In genomic region chr3:31149706-31150105, GRCm38 (mm10) we compare ENCODE assay signal across 7 mouse cellular contexts. TPM values are rescaled to one million over a fixed set of nuclear protein-coding genes. Genes with fewer than 3 reads are reported as not detected.
DNase-seq lines count a peak whose midpoint lies in the region; ATAC-seq and TF ChIP-seq lines count a peak whose summit lies in the region.

Gene Cldn11 (plus strand): TSS chr3:31149920.

- H3K4me1 ChIP-seq in forebrain, embryonic 10.5 days, result peaks cover 17% of the 10 kb centered on the region
- H3K4me1 ChIP-seq in intestine, postnatal 0 days (replicated peaks; ENCODE audit: control insufficient read depth, insufficient read depth, low read length), result no peaks in the 10 kb centered on the region
- H3K4me1 ChIP-seq in limb, embryonic 15.5 days, result peaks cover 21% of the 10 kb centered on the region
- no peaks in the 10 kb centered on the region for H3K4me1 ChIP-seq in midbrain, postnatal 0 days (ENCODE audit: insufficient read depth, low read length)

- no peaks in the 10 kb centered on the region for H3K36me3 ChIP-seq in forebrain, embryonic 10.5 days (replicated peaks)
- no peaks in the 10 kb centered on the region for H3K36me3 ChIP-seq in intestine, postnatal 0 days (ENCODE audit: control insufficient read depth, insufficient read depth)
- no peaks in the 10 kb centered on the region for H3K36me3 ChIP-seq in limb, embryonic 15.5 days
- H3K36me3 ChIP-seq in midbrain, postnatal 0 days (ENCODE audit: insufficient read depth, low read length), result no peaks in the 10 kb centered on the region

- H3K4me2 ChIP-seq in intestine, postnatal 0 days (replicated peaks; ENCODE audit: low read depth), result peak within 1 kb of the TSS; percentile 75
- H3K4me2 ChIP-seq in limb, embryonic 15.5 days, result peak within 1 kb of the TSS; percentile 83
- H3K4me2 ChIP-seq in midbrain, postnatal 0 days (ENCODE audit: low read depth, low read length, poor library complexity, severe bottlenecking), result peak within 1 kb of the TSS; percentile 85

- H3K27me3 ChIP-seq in forebrain, embryonic 10.5 days (ENCODE audit: poor library complexity, severe bottlenecking), result peaks cover 54% of the 10 kb centered on the region
- H3K27me3 ChIP-seq in intestine, postnatal 0 days (replicated peaks; ENCODE audit: control insufficient read depth, insufficient read depth, low read length), result no peaks in the 10 kb centered on the region
- peaks cover 12% of the 10 kb centered on the region; the same call in 1 of the 2 replicates for H3K27me3 ChIP-seq in limb, embryonic 15.5 days
- peaks cover 5% of the 10 kb centered on the region; the same call in 1 of the 2 replicates for H3K27me3 ChIP-seq in midbrain, postnatal 0 days (ENCODE audit: insufficient read depth, low read length)

- WGBS in forebrain, embryonic 10.5 days, result under 1% methylated on average over 33 of the region's 33 CpGs
- WGBS in intestine, postnatal 0 days, result under 1% methylated on average over 33 of the region's 33 CpGs
- 0% methylated on average over 33 of the region's 33 CpGs for WGBS in limb, embryonic 15.5 days
- under 1% methylated on average over 26 of the region's 33 CpGs for WGBS in midbrain, postnatal 0 days

- H3K9ac ChIP-seq in intestine, postnatal 0 days (ENCODE audit: low read depth, low read length), result no peak within 1 kb of the TSS
- H3K9ac ChIP-seq in limb, embryonic 15.5 days, result no peak within 1 kb of the TSS; the same call in 1 of the 2 replicates
- H3K9ac ChIP-seq in midbrain, postnatal 0 days (replicated peaks; ENCODE audit: low read length, poor library complexity, severe bottlenecking), result peak within 1 kb of the TSS; percentile 47

- TF ChIP-seq CTCF in intestine, postnatal 0 days (IDR thresholded peaks at IDR 0.05; ENCODE audit: low read depth), result no peak
- TF ChIP-seq CTCF in midbrain, postnatal 0 days (IDR thresholded peaks at IDR 0.05), result no peak

- H3K9me3 ChIP-seq in forebrain, embryonic 10.5 days, result no peaks in the 10 kb centered on the region
- H3K9me3 ChIP-seq in intestine, postnatal 0 days (ENCODE audit: control insufficient read depth), result no peaks in the 10 kb centered on the region
- no peaks in the 10 kb centered on the region for H3K9me3 ChIP-seq in limb, embryonic 15.5 days
- no peaks in the 10 kb centered on the region for H3K9me3 ChIP-seq in midbrain, postnatal 0 days (ENCODE audit: low read length)

- peak; percentile 66 for DNase-seq in Muller cell, postnatal 12 days (ENCODE audit: inconsistent ontology term)
- peak; percentile 78 for DNase-seq in adrenal gland, adult 2 months
- peak; percentile 73 for DNase-seq in forebrain, embryonic 10.5 days (ENCODE audit: extremely low spot score, low spot score)
- DNase-seq in midbrain, postnatal 0 days (ENCODE audit: low spot score), result peak; percentile 54

- H3K4me3 ChIP-seq in forebrain, embryonic 10.5 days, result peak within 1 kb of the TSS; percentile 58
- H3K4me3 ChIP-seq in intestine, postnatal 0 days (ENCODE audit: low read depth, low read length), result peak within 1 kb of the TSS; percentile 35
- H3K4me3 ChIP-seq in limb, embryonic 15.5 days, result peak within 1 kb of the TSS; percentile 38
- peak within 1 kb of the TSS; percentile 44 for H3K4me3 ChIP-seq in midbrain, postnatal 0 days (ENCODE audit: low read depth, low read length)

- peak; percentile 17; the same call in 1 of the 2 replicates for ATAC-seq in intestine, postnatal 0 days
- peak; percentile 21; the same call in 1 of the 2 replicates for ATAC-seq in limb, embryonic 15.5 days (ENCODE audit: insufficient number of reproducible peaks, low FRiP score, low TSS enrichment, low read depth)
- peak; percentile 62; the same call in 1 of the 2 replicates for ATAC-seq in midbrain, postnatal 0 days (ENCODE audit: low FRiP score)
- ATAC-seq in CD4-positive, CD25-positive, alpha-beta regulatory T cell, adult 4 months, result no peak

- 0 out of 2 replicates have a peak within 1 kb of the TSS, but pooled peaks have one; percentile 6 for H3K27ac ChIP-seq in forebrain, embryonic 10.5 days
- no peak within 1 kb of the TSS for H3K27ac ChIP-seq in intestine, postnatal 0 days (ENCODE audit: low read depth, low read length)
- no peak within 1 kb of the TSS for H3K27ac ChIP-seq in limb, embryonic 15.5 days
- no peak within 1 kb of the TSS for H3K27ac ChIP-seq in midbrain, postnatal 0 days (ENCODE audit: low read depth, low read length)

RNA-seq across cellular contexts. Expression of gene Cldn11, which starts in this region (rescaled TPM):
- total RNA-seq in adrenal gland, adult 2 months (2021), result 10 to 100 TPM in 1 of 2 experiments, 1 to 10 TPM in 1; 7.6 to 16.5 TPM
- 11.5 and 15.0 TPM in 2 replicates for polyA plus RNA-seq in adrenal gland, adult 2 months (2012; rRNA removed)
- polyA plus RNA-seq in forebrain, embryonic 10.5 days (2016; fragmentation: Nextera tagmentation; extraction: Ambion mirVana), result 9.0 TPM in 2 replicates
- polyA plus RNA-seq in intestine, postnatal 0 days (2015; fragmentation: Nextera tagmentation; extraction: Ambion mirVana), result 0.92 and 1.1 TPM in 2 replicates
- polyA plus RNA-seq in limb, embryonic 15.5 days (2015; fragmentation: Nextera tagmentation; extraction: Ambion mirVana), result 8.3 and 8.7 TPM in 2 replicates
- 45.6 and 60.4 TPM in 2 replicates for total RNA-seq in midbrain, postnatal 0 days (2014; rRNA removed)
- 45.5 and 47.2 TPM in 2 replicates for polyA plus RNA-seq in midbrain, postnatal 0 days (2015; fragmentation: Nextera tagmentation; extraction: Ambion mirVana)
- polyA plus RNA-seq in CD4-positive, CD25-positive, alpha-beta regulatory T cell, adult 4 months (2017; shearing (Covaris generic)), result not detected
